Mouse (Mus musculus): ENCODE results near the gene Shoc2. TPM values are rescaled to one million over a fixed set of nuclear protein-coding genes. Genes with fewer than 3 reads are reported as not detected.

Gene Shoc2
- polyA plus RNA-seq, 1 experiment: 20.4 TPM

Other genes with a start within 250 kb of the Shoc2 start
- 12.4 and 21.3 TPM in 2 replicates for gene Pdcd4, start 52.1 kb upstream of the Shoc2 start, polyA plus RNA-seq (2012; rRNA removed)
- gene Bbip1, start 321 bp downstream of the Shoc2 start, polyA plus RNA-seq (2012; rRNA removed): 8.5 and 10.0 TPM in 2 replicates
- 3.6 and 3.9 TPM in 2 replicates for gene Adra2a, start 99.8 kb downstream of the Shoc2 start, polyA plus RNA-seq (2012; rRNA removed)